Mouse (Mus musculus): Measurements from ENCODE around the gene Mcl1.

GRCm38 (mm10) chr3:95675301-95676092 lies 16.9 kb downstream of the Mcl1 start:
- TF ChIP-seq POLR2A (IDR thresholded peaks at IDR 0.05; ENCODE audit: low read depth, low read length) (no peak), CTCF (conservative IDR thresholded peaks at IDR 0.05; ENCODE audit: insufficient read depth, insufficient read length, low read depth, low read length) (peak; percentile 77)
